Mouse (Mus musculus) adrenal gland, postnatal 4 days (tissue): ENCODE results near the gene Sec23ip. TPM values are rescaled to one million over a fixed set of nuclear protein-coding genes. Genes with fewer than 3 reads are reported as not detected.
"Not testable (repeated sequence)": the region's sequence is repeated elsewhere in the genome, so short reads cannot be mapped to it uniquely, and the experiment has no call there.

Source experiments
- DNase-seq, 2 experiments: peaks; one replicate each; pipeline ENCODE4 v3.0.0; 2021 to 2022; ENCODE audit warnings: low spot score in 2 of 2, mixed read lengths in 2 of 2
- long read RNA-seq, 2 experiments: library from polyadenylated mRNA; stranded (forward); transcript quantifications; one replicate each; pipeline ENCODE4 v2.0.0; 2021
- total RNA-seq, 2 experiments: library from RNA; stranded (reverse); gene quantifications; 2 replicates each; pipeline ENCODE4 v1.2.3; 2021

The Sec23ip gene
- 10 to 100 TPM; 43.7 to 46.0 TPM for total RNA-seq
- long read RNA-seq, experiment 1, full-length matches to known transcripts: 10 of 22 reads
- long read RNA-seq, experiment 1, partial matches to known transcripts: 6 of 22 reads
- long read RNA-seq, experiment 1, other reads (novel, unspliced or antisense): 6 of 22 reads
- long read RNA-seq, experiment 2, full-length matches to known transcripts: 20 of 50 reads
- long read RNA-seq, experiment 2, partial matches to known transcripts: 17 of 50 reads
- long read RNA-seq, experiment 2, other reads (novel, unspliced or antisense): 13 of 50 reads

GRCm38 (mm10) chr7:128744684-128745485, at the start of gene Sec23ip:
Gene Sec23ip, plus strand, starts transcription at chr7:128744943.
- peak; percentile 86 to 95 for DNase-seq

DNA sequence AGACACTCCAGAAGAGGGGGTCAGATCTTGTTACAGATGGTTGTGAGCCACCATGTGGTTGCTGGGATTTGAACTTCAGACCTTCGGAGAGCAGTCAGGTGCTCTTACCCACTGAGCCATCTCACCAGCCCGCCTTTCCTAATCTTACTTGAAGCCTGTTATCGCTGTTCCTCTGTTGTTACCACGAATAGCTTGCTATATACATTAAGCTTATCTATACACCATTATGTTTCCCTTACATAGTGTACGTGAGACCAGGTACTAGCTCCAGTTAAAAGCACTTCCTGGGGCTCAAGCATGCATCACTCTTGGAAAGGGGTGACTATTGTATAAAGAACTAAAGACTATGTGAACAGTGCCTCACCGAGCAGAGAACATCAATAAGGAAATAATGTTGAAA, 44.8 kb upstream of the Sec23ip start:
- DNase-seq: not testable (repeated sequence)

DNA sequence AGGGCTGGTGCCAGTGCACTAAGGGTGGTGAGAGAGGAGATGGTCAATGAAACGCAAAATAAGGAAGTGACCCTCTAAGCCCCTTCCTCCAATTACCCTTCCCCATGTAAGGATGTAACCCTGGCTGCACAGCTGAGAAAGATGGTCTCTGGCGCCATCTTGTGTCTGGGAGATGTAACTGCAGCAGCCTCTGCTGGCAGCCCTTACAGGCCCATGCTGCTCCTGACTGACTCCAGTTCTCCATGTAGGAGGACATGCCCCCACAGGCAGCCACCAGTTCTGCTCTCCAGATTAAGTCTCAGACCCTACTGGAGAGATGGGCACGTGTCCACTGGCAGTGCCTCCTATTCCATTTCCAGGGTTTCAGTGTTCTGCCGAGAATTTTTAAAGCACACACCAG, 39.0 kb upstream of the Sec23ip start:
- DNase-seq: peak; percentile 15 to 16

GRCm38 (mm10) chr7:128717991-128718390, 26.8 kb upstream of the Sec23ip start:
- DNase-seq: no peak

DNA sequence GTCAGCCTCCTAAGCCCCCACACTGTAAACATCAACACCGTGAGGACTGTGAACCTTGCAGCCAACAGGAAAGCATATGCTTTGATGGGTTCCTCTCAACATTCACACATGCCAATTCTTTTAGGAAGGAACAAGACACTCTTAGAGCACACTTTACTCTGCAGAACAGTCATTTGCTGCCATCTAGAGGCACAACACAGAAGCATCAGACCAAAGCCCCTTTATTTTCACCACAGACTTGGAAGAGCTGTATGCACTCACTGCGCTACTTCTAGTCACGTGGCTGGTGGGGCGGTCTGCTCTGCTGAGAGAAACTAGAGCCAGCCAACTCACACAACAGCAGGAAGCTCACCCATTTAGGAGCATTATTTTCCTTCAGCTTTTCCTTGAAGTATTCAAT, 20.0 kb upstream of the Sec23ip start:
- DNase-seq: peak in 1 of 2 experiments; percentile 28

- no peak for DNase-seq
Observed at GRCm38 (mm10) chr7:128725189-128725588, 19.6 kb upstream of the Sec23ip start.

GRCm38 (mm10) chr7:128726999-128727398, 17.7 kb upstream of the Sec23ip start:
- no peak for DNase-seq

DNA sequence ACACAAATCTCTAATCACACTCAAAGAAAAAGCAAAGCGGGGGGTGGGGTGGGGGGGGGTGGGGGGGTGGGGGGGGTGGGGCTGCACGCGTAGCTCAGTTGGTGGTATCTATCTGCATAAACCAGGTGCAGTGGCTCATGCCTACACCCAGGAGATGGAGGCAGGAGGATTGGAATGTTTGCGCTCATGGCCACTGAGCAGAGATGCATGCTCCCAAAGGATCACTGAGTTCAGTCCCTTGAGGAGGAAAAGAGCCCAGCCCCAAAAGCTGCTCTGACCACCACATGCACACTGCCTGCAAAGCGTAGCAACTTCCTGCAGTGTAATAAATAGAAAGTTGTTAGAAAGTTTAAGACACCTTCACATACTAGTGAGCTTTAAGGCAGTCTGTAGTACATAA, 17.0 kb upstream of the Sec23ip start:
- DNase-seq: no peak

- no peak for DNase-seq
Observed at GRCm38 (mm10) chr7:128728738-128729137, 16.0 kb upstream of the Sec23ip start.

- DNase-seq: no peak
Observed at GRCm38 (mm10) chr7:128731585-128731984, 13.2 kb upstream of the Sec23ip start.

DNA sequence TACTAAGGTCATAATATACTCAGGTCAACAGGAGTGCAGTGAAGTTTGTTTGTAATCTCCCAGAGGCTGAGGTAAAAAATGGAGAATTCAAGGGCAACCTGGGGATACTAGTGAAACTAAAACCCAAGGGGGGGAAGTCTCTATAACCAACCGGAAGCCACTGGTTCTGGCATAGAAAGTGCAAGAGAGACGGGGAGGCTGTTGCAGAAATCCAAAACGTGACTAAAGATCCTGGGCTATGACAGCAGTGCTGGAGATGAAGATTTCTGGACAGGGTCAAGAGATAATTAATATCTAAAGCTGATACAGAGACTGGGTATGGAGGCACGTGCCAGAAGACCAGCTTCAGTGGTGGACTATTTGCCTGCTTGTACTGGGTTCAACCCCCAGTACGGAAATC, 6.7 kb upstream of the Sec23ip start:
- no peak for DNase-seq

DNA sequence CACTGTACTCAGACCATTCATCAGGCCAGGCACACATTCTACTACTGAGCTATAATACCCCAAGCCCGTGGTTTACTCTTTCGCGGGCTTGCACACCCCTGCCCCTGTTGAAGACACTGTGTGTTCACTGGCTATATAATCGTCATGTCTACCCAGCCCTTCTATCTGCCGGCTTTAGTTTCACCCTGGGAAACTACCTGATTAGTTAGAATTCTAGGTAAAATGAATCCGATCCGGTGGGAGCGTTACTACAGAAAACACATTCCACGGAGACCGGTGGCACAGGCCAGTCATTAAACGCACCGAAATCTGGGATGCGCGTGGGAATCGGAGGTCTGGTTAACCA, 5.7 kb upstream of the Sec23ip start:
- DNase-seq: no peak

DNA sequence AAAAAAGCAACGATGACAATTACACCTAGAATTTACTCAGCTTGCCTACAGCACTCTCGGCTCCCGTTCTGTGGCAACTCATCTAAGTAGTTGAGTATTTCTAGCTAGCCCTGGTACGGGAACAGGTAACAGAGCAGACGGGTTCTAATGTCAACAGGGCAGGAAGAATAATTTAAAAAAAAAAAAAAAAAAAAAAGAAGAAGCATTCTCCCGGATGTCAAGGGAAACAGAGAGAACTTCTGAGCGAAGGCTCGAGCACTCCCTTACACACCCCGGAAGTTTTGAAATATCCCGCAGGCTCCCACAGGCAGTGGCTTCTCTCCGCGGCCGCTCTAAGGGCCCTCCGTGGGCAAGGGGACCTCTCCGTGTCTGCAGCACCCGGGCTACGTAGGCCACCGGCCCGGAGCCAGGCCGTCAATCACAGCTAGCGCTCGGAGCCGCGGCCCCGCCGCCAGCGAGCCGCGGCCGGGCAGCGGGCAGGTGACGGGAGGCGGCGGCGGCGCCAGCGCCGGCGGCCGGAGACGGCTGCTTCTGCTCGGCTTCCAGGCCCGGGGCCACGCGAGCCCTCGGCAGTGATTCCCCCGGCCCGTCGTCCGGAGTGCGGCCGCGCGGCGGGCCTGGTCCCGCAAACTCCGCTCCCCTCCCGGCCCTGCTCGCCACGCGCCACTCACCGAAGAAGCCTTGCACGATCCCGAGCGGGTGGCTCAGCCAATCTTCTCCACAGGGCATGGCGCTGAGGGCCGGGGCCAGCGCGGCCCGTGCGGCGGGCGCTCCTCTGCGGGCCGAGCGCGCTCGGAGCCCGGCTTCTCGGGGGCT, 5.1 kb upstream of the Sec23ip start:
- DNase-seq: peak; percentile 26 to 31

DNA sequence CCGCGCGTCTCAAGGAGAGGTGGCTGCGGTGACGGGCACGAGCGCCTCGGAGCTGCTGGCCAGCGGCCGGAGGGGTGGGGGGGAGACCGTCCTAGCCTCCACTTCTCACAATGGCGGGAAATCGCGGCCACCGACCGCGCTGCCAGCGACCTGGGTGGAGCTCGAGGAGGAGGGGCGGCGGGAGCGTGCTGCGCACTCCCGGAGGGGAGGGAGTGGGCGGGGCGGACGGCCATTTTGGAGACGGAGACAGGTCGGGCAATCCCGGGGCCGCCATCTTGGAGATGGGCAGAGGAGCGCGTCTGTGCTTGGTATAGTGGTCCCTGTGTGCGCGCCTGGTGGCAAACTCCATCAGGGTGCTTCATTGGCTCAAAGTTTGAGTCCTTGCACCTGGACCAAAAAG, 4.4 kb upstream of the Sec23ip start, which contains the start of gene Mcmbp:
TSS of gene Mcmbp (minus strand) at position 162 of the 400 bp plus-strand sequence.
- peak; percentile 95 for DNase-seq

GRCm38 (mm10) chr7:128743898-128744297, 845 bp upstream of the Sec23ip start:
- no peak for DNase-seq

- no peak for DNase-seq
Observed at GRCm38 (mm10) chr7:128746151-128746550, 1.4 kb downstream of the Sec23ip start.

DNA sequence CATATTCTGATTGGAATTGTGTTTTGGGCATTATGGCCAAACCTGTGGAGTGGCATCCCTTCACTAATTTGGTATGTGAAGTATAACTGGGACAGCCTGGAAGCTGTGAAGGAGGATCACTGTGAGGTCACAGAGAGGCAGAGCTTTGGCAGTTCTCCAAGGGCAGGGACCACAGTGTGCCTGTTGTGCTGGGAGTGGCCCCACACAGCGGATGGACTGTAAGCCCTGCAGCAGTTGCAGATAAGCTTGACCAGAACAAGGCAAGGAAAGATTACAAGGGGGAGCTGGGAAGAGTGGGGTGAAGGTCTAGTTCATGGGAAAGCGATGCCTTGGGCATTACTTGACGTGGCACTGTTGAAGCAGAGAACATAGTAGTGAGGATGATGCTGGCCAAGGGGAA, 4.0 kb downstream of the Sec23ip start:
- DNase-seq: peak in 1 of 2 experiments; percentile 59

- DNase-seq: no peak
Observed at GRCm38 (mm10) chr7:128750296-128750695, 5.6 kb downstream of the Sec23ip start.

GRCm38 (mm10) chr7:128752012-128752411, 7.3 kb downstream of the Sec23ip start:
- no peak for DNase-seq

DNA sequence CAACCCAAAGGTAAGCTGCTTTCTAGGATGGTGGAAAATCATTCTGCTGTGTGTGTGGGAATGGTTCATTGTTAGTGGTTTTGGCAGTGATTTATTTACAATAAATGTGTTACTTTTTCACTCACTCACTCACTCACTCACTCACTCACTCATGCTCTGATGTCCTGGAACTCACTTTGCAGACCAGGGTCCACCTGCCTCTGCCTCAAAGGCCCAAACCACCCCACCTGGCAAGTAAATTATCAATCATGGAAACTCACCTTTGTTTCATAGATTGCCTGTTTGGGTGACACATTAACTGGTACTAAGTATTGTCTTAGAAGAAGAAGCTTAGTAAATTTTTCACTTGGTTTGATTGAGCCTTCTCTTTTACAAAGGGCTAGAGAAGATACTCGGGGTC, 10.7 kb downstream of the Sec23ip start:
- no peak for DNase-seq

DNA sequence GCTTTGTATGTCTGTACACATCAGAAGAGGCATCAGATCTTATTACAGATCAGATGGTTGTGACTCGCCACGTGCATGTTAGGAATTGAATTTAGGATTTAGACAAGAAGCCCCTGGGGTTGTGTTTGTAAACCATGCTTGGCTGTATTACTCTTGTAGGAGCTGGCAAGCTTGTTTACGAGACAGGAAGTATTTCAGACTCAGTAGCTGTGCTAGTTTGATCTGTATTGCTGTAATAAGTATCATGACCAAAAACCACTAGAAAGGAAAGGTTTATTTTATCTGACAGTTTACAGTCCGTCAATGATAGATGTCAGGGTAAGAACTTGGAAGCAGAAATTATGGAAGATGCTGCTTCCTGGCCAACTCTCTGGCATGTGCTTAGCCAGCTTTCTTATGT, 14.2 kb downstream of the Sec23ip start:
- no peak for DNase-seq

- no peak for DNase-seq
Observed at GRCm38 (mm10) chr7:128766696-128767095, 22.0 kb downstream of the Sec23ip start.
